Mouse (Mus musculus): ENCODE results near the gene Josd2. TPM values are rescaled to one million over a fixed set of nuclear protein-coding genes. Genes with fewer than 3 reads are reported as not detected.

Gene Josd2
- total RNA-seq (2023): 10 to 100 TPM; 57.1 to 67.4 TPM

DNA sequence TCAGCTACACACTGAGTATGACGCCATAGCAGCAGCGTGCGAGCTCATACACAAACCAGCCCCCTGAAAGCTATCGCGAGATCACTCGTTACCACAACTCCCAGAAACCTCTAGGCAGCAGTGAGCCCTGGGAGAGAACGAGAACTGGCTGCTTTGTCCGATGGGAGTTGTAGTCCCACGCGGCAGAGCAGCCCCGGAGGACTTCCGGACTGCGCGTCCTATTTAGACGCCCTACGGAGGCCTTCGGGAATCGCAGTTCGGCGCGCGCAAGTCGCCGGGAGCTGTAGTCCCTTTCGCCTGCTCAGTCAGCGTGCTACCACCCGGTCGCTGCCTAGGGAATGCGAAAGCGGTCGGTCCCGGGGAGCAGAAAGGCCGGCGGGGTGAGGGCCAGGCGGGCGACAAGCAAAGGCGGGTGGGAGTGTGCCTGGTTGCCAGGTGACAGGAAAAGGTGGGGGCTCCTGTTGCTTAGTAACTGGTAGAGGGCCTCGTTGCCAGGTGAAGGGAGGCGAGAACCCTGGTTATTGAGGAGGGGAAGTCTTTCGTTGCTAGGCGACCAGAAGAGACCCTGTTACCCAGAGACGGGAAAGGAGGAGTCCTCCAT is at the start of gene Josd2:
Gene Josd2 (plus strand): TSS at position 170 of the 601 bp plus-strand sequence.

DNA sequence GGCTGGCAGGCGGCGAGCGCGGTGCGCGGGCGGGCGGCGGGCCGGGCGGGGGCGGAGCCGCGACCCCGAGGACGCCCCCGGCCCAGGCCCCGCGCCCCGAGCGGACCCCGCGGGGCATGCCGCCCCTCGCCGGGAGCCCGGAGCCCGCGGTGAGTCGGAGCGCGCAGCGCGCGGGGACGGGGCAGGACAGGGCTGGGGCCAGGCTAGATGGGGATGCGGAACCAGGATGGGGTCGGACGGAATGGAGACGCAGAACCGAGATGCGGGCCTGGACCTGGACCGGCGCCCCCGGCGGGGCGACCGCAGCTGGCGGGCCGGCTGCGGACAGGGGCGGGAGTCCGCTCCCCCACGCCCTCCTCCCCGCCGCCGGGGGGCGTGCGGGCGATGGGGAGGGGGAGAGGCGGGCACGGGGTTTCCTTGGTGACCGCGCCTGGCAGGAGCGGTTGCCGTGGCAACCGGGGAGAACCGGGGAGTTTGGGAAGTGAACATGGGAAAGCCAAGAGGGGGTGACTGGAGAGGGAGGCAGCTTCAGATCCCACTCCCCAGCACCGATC is 38.7 kb upstream of the Josd2 start, which contains the start of gene Lrrc4b:
Gene Lrrc4b (plus strand): TSS at position 51 of the 554 bp plus-strand sequence.

DNA sequence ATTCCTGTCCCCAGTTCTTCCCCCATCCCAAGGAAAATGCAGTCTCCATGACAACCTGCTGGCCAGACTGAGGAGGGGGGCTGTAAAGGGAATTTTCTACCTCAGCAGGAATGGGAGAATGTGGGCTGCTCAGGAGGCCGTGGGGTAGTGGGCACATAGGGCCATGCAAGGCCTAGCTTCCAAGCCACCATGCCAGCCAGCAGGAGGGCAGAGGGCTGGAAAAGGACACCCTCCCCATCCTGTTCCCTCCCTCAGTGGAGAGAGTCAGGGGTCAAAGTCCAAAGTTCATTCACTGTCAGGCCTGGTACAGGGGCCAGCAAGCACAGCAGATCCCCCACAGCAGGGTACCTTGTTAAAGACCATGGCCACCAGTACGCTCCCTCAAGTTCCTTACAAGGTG is 2.7 kb upstream of the Josd2 start, which contains the start of gene Aspdh:
Gene Aspdh (plus strand): TSS at position 281 of the 400 bp plus-strand sequence.

GRCm38 (mm10) chr7:44495992-44496770 is 28.4 kb downstream of the Josd2 start, which contains the start of the genes Emc10 and Fam71e1:
Emc10 (minus strand) TSS chr7:44496529.
Fam71e1 (plus strand) TSS chr7:44496581.

Other genes starting within 250 kb of the Josd2 start
- gene Klk1, start 242.6 kb upstream of the Josd2 start, total RNA-seq (2023): not detected
- gene Gm36864, start 231.8 kb upstream of the Josd2 start, total RNA-seq (2023): not detected
- gene 1700028J19Rik, start 221.3 kb upstream of the Josd2 start, total RNA-seq (2023): 1 to 10 TPM; 1.8 to 2.2 TPM
- 100 to 1,000 TPM; 154 to 171 TPM for gene 2410002F23Rik, start 221.3 kb upstream of the Josd2 start, total RNA-seq (2023)
- gene Acp4, start 210.6 kb upstream of the Josd2 start, total RNA-seq (2023): not detected
- gene Gm15517, start 206.5 kb upstream of the Josd2 start, total RNA-seq (2023): not detected
- gene Clec11a, start 161.1 kb upstream of the Josd2 start, total RNA-seq (2023): 1 to 10 TPM; 1.2 to 1.7 TPM
- 10 to 100 TPM; 38.5 to 52.4 TPM for gene Shank1, start 157.7 kb upstream of the Josd2 start, total RNA-seq (2023)
- gene Syt3, start 83.9 kb upstream of the Josd2 start, total RNA-seq (2023): not detected
- 1 to 10 TPM in 1 of 2 experiments, not detected in 1; 1.1 TPM for gene 1700008O03Rik, start 82.2 kb upstream of the Josd2 start, total RNA-seq (2023)
- gene Lrrc4b, start 39.0 kb upstream of the Josd2 start, total RNA-seq (2023): not detected
- not detected for gene Aspdh, start 2.6 kb upstream of the Josd2 start, total RNA-seq (2023)
- 10 to 100 TPM; 76.4 to 79.9 TPM for gene Emc10, start 28.5 kb downstream of the Josd2 start, total RNA-seq (2023)
- gene Fam71e1, start 28.6 kb downstream of the Josd2 start, total RNA-seq (2023): 10 to 100 TPM; 12.0 to 15.5 TPM
- 10 to 100 TPM; 15.7 to 18.1 TPM for gene Mybpc2, start 56.7 kb downstream of the Josd2 start, total RNA-seq (2023)
- gene Spib, start 64.1 kb downstream of the Josd2 start, total RNA-seq (2023): 100 to 1,000 TPM; 478 to 556 TPM
- 100 to 1,000 TPM; 150 to 178 TPM for gene Pold1, start 80.9 kb downstream of the Josd2 start, total RNA-seq (2023)
- gene Nr1h2, start 86.0 kb downstream of the Josd2 start, total RNA-seq (2023): 100 to 1,000 TPM; 388 to 398 TPM
- gene Napsa, start 104.4 kb downstream of the Josd2 start, total RNA-seq (2023): 100 to 1,000 TPM; 537 to 600 TPM
- 10 to 100 TPM; 19.1 to 21.0 TPM for gene Kcnc3, start 122.7 kb downstream of the Josd2 start, total RNA-seq (2023)
- not detected for gene Myh14, start 202.9 kb downstream of the Josd2 start, total RNA-seq (2023)
- not detected for gene Izumo2, start 240.8 kb downstream of the Josd2 start, total RNA-seq (2023)

All from B cell, adult 67 days (primary cell).